ENCODE assay signal across 7 mouse cellular contexts in the genomic region with DNA sequence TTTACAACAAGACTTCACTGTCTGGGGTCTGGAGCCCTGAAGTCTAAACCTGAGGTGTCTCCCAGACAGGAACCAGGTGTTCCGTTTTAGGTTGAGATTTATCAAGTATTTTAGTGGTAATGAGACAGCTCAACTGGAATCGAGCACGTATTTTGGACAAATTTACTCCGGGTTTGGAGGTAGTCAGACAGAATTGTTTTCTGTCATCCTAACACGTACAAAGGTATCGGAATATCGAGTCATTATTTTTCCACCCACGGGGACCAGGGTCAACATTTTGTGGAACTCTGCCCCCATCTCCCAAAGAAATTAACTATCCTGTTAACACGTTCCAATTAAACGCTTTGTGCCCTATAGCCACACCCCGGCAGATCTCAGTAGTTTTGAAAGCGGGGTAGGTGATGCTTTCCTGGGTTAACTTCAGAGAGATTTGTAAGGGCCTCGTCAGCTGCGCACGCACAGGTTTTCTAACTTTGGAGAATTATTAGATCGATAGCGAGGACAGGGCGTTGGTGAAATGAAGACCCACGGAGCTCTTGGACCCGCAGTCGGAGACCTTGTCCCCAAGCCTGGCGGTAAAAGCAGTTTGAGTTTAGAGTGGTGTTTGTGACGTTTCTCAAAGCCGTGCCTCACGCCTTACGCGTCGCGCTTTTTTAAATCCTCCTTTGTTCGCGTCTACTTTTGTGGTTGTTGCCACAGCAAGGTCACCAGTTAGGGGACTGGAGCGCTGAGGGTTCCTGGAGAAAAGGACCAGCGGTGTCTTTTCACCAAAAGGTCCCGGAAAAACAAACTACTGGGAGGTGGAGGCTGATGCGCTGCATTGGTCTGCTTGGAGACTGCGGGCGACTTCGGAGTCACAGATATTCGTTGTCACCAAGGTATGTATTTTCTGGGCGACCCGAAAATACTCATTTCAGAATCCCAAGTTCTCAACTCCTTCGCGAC. TPM values are rescaled to one million over a fixed set of nuclear protein-coding genes. Genes with fewer than 3 reads are reported as not detected.
DNase-seq lines count a peak whose midpoint lies in the region; ATAC-seq and TF ChIP-seq lines count a peak whose summit lies in the region.

No protein-coding gene starts in this region.

- peak; percentile 7 for DNase-seq in right cerebral cortex, postnatal 4 days
- no peak for DNase-seq in right cerebral cortex, postnatal 14 days
- peak; percentile 44 for DNase-seq in retina, postnatal 1 day
- DNase-seq in frontal cortex, postnatal 25 days (ENCODE audit: low spot score in 2 of 2), result no peak
- no peak for DNase-seq in ovary, postnatal 36 days (ENCODE audit: low spot score)

- H3K4me3 ChIP-seq in embryonic fibroblast, embryonic 13.5 days (ENCODE audit: insufficient read depth, low read length), result peak overlapping the region; percentile 84
- peak overlapping the region; percentile 46 for H3K4me3 ChIP-seq in limb, embryonic 12.5 days (replicated peaks)

- H3K27ac ChIP-seq in embryonic fibroblast, embryonic 13.5 days (ENCODE audit: insufficient read depth, low read length), result no peak overlapping the region
- H3K27ac ChIP-seq in limb, embryonic 12.5 days, result no peak overlapping the region

- ATAC-seq in limb, embryonic 12.5 days (ENCODE audit: insufficient number of reproducible peaks, insufficient read depth, low FRiP score, low TSS enrichment, low read depth), result no peak

- peak overlapping the region; percentile 51; the same call in 1 of the 2 replicates for H3K9ac ChIP-seq in limb, embryonic 12.5 days (replicated peaks)

- no peak for TF ChIP-seq POLR2A in embryonic fibroblast, embryonic 13.5 days (IDR thresholded peaks at IDR 0.05; ENCODE audit: low read depth, low read length)

- H3K27me3 ChIP-seq in limb, embryonic 12.5 days, result peaks cover 50% of the 10 kb centered on the region

- H3K9me3 ChIP-seq in limb, embryonic 12.5 days, result no peaks in the 10 kb centered on the region

- peak overlapping the region; percentile 78 for H3K4me2 ChIP-seq in limb, embryonic 12.5 days

- 2% methylated on average over 43 of the region's 43 CpGs for WGBS in limb, embryonic 12.5 days

- no peaks in the 10 kb centered on the region for H3K4me1 ChIP-seq in embryonic fibroblast, embryonic 13.5 days (ENCODE audit: control insufficient read depth, insufficient read depth, low read length)
- no peaks in the 10 kb centered on the region for H3K4me1 ChIP-seq in limb, embryonic 12.5 days (replicated peaks)

- no peaks in the 10 kb centered on the region for H3K36me3 ChIP-seq in limb, embryonic 12.5 days

- no peak for TF ChIP-seq CTCF in embryonic fibroblast, embryonic 13.5 days (IDR thresholded peaks at IDR 0.05; ENCODE audit: borderline replicate concordance, insufficient read depth, low read length)

RNA-seq across cellular contexts. Expression of a gene that starts 26.6 kb away (rescaled TPM):
- polyA plus RNA-seq in embryonic fibroblast, embryonic 13.5 days (2011; ENCODE audit: insufficient read length, low read depth, missing spikeins), result 24.1 and 25.7 TPM in 2 replicates
- 70.7 and 75.5 TPM in 2 replicates for polyA plus RNA-seq in limb, embryonic 12.5 days (2016; fragmentation: Nextera tagmentation; extraction: Ambion mirVana)

RNA-seq across cellular contexts. Expression of a gene that starts 28.1 kb away (rescaled TPM):
- 4.2 and 4.7 TPM in 2 replicates for polyA plus RNA-seq in embryonic fibroblast, embryonic 13.5 days (2011; ENCODE audit: insufficient read length, low read depth, missing spikeins)
- 14.4 and 15.2 TPM in 2 replicates for polyA plus RNA-seq in limb, embryonic 12.5 days (2016; fragmentation: Nextera tagmentation; extraction: Ambion mirVana)

Comparison
In these comparisons a context has a peak if more than half of its experiments do, and no peak if none do; other contexts are left out.
1. DNase-seq: peak in right cerebral cortex, postnatal 4 days (single experiment) and retina, postnatal 1 day (single experiment); none in right cerebral cortex, postnatal 14 days (single experiment), frontal cortex, postnatal 25 days (0 of 2) and ovary, postnatal 36 days (single experiment).